Mouse (Mus musculus) liver, postnatal 0 days (tissue): ENCODE measurements around the gene Ddx54.

Source experiments
- CTCF ChIP-seq: sonication (generic); IDR thresholded peaks from 2 replicates; pipeline ENCODE4 v1.5.1; 2016; ENCODE audit warnings: antibody characterized with exemption, low read depth
- EP300 ChIP-seq: IDR thresholded peaks from 2 replicates; pipeline ENCODE4 v1.6.1; 2016; ENCODE audit warnings: antibody characterized with exemption, low read depth, mild to moderate bottlenecking

DNA sequence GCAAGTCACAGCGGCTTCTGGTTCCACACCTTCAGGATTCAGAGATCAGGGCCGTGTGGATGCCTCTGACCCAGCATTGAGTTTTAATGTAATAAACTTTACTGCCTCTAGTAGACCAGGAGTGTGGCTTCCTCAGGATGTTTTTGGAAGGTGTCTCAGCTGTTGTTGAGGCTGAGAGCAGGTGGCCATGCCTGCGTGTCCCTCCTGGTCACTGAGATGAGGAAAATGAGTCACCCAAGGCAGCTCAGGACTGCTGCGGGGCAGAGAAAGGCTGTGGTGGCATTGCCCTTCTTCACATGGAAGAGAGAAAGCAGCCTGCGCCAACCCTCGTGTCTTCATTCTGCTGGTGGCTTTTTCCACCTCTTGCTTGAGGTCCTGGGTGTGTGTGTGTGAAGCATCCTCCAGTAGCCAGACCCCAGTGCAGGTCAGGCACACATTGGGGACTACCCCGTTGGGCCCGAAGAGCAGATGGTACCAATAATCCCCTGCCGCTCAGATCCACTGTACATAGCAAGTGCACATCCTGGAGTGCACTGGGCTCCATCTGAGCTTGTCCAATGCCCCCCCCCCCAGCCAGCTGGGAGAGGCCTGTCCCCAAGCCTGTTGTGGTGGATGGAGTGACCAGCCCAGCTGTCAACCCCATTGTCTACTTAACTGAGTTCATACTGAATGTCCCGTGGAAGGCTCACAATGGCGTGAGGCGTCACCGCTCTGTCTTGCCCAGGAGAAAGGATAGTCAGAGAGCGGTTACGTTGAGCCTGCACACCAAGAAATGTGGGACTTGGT, 15.2 kb downstream of the Ddx54 start:
- TF ChIP-seq EP300, result no peak
- TF ChIP-seq CTCF, result no peak
